Mouse (Mus musculus): ENCODE measurements around the gene Lars2. TPM values are rescaled to one million over a fixed set of nuclear protein-coding genes. Genes with fewer than 3 reads are reported as not detected.
A peak's percentile ranks its signal among the peaks of the same experiment; 100 is the strongest.

Gene Lars2
- polyA plus RNA-seq, 1 experiment from 2014 or later, result 591 TPM

DNA sequence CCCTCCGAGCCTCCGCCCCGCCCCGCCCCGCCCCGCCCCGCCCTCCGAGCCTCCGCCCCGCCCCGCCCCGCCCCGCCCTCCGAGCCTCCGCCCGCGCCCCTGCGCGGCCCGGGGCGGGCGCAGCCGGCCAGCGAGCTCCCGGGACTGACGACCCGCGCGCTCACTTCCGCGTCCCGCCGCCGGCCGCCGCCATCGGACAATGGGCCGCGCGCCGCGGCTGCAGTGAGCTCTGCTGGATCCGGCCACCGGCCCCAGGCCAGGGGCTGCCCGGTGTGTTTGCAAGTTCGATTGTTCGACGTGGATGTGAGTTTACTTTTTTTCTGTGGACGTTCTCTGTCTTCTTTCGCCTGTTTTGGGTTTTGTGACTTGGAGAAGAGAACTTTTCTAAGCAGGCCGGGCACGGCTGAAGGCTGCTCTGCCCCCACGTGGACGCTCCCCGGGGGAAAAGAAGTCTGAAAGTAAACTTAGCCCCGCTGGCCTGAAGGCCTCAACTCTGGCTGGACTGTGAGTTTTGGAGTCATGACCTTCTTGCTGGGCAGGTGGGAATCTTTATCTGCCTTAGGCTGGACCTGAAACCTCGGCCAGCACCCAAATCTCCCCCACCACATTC lies 112.0 kb downstream of the Lars2 start, which contains the start of gene Limd1:
Gene Limd1 (plus strand): TSS at position 121 of the 610 bp plus-strand sequence.
- WGBS, result under 1% methylated on average over 42 of the region's 57 CpGs
- no peaks in the 10 kb centered on the region for H3K27me3 ChIP-seq (ENCODE audit: control insufficient read depth, insufficient read depth, low read depth, low read length)
- H3K4me2 ChIP-seq (ENCODE audit: low read length), result peak within 1 kb of the TSS; percentile 75
- H3K9me3 ChIP-seq (replicated peaks; ENCODE audit: control insufficient read depth, low read length, poor library complexity, severe bottlenecking), result no peaks in the 10 kb centered on the region
- H3K4me1 ChIP-seq (ENCODE audit: control insufficient read depth, insufficient read depth, low read length), result peaks cover 6% of the 10 kb centered on the region
- ATAC-seq, result peak; percentile 80
- H3K27ac ChIP-seq (ENCODE audit: low read length), result no peak within 1 kb of the TSS
- H3K9ac ChIP-seq (ENCODE audit: low read depth, low read length), result peak within 1 kb of the TSS; percentile 61
- H3K36me3 ChIP-seq (ENCODE audit: control insufficient read depth, insufficient read depth, low read length), result no peaks in the 10 kb centered on the region
- peak within 1 kb of the TSS; percentile 57 for H3K4me3 ChIP-seq (ENCODE audit: low read depth, low read length)

DNA sequence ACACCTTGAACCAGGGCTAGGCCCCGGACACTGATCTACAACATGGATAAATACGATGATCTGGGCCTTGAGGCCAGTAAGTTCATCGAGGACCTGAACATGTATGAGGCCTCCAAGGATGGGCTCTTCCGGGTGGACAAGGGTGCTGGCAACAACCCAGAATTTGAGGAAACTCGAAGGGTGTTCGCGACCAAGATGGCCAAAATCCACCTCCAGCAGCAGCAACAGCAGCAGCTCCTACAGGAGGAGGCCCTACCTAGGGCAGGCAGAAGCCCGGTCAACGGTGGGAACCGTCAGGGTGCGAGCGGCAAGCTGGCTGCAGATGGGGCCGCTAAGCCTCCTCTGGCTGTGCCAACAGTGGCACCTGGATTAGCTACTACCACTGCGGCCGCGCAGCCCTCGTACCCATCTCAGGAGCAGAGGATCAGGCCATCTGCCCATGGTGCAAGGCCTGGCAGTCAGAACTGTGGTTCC lies 112.5 kb downstream of the Lars2 start:
- WGBS, result 27% methylated on average over 17 of the region's 17 CpGs
- H3K9ac ChIP-seq (ENCODE audit: low read depth, low read length), result peak overlapping the region; percentile 61; the same call in 1 of the 2 replicates
- H3K27me3 ChIP-seq (ENCODE audit: control insufficient read depth, insufficient read depth, low read depth, low read length), result no peaks in the 10 kb centered on the region
- H3K4me1 ChIP-seq (ENCODE audit: control insufficient read depth, insufficient read depth, low read length), result peaks cover 6% of the 10 kb centered on the region
- H3K36me3 ChIP-seq (ENCODE audit: control insufficient read depth, insufficient read depth, low read length), result no peaks in the 10 kb centered on the region
- H3K4me3 ChIP-seq (ENCODE audit: low read depth, low read length), result peak overlapping the region; percentile 57
- no peak overlapping the region for H3K27ac ChIP-seq (ENCODE audit: low read length)
- H3K9me3 ChIP-seq (replicated peaks; ENCODE audit: control insufficient read depth, low read length, poor library complexity, severe bottlenecking), result no peaks in the 10 kb centered on the region
- H3K4me2 ChIP-seq (ENCODE audit: low read length), result peak overlapping the region; percentile 75
- 0 out of 2 replicates have a peak, but pooled peaks have one; percentile 25 for ATAC-seq

DNA sequence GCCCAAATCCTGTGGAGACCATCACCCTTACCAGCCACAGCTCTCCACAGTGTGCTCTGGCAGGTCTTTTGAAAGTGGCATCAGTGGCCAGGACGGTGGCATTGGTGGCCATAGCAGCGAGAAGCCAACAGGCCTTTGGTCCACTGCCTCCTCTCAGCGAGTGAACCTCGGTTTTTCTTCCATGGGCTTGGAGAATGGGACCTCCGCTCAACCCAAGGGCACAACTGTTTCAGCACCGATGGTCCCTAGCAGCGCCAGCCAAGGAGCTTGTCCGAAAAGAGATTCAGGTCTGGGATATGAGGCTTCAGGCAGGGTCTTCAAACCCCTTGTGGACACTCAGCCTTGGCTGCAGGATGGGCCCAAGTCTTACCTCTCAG lies 113.1 kb downstream of the Lars2 start:
- Histone ChIP-seq H3K27me3 (ENCODE audit: control insufficient read depth, insufficient read depth, low read depth, low read length) (no peaks in the 10 kb centered on the region), H3K4me3 (ENCODE audit: low read depth, low read length) (0 out of 2 replicates have a peak overlapping the region, but pooled peaks have one; percentile 57), H3K9ac (ENCODE audit: low read depth, low read length) (no peak overlapping the region), H3K27ac (ENCODE audit: low read length) (no peak overlapping the region), H3K4me2 (ENCODE audit: low read length) (peak overlapping the region; percentile 75), H3K4me1 (ENCODE audit: control insufficient read depth, insufficient read depth, low read length) (peaks cover 6% of the 10 kb centered on the region), H3K9me3 (replicated peaks; ENCODE audit: control insufficient read depth, low read length, poor library complexity, severe bottlenecking) (no peaks in the 10 kb centered on the region), H3K36me3 (ENCODE audit: control insufficient read depth, insufficient read depth, low read length) (no peaks in the 10 kb centered on the region)
- WGBS, result 90% methylated on average over 8 of the region's 8 CpGs
- ATAC-seq, result no peak

DNA sequence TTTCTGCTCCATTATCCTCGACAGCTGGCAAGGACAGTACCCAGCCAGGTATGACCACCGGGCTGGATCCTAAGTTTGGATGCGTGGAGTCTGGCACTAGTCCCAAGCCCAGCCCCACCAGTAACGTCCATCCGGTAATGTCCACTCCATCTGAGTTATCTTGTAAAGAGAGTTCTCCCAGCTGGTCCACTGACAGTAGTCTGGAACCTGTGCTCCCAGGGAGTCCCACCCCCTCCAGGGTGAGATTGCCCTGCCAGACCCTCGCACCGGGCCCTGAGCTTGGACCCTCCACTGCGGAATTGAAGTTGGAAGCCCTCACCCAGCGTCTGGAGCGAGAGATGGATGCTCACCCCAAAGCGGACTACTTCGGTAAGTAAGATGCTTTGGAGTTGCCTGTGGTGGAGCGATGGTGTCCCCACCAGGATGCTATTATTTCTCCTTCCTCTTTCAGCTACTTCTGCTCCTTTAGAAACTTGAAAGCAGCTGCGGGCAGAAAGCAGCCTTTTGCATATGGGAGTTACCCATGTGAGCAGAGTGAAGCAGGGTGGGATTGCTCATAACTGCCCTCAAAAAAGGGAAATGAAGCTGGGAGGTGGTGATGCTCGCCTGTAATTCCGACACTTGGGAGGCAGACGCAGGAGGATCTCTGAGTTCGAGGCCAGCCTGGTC lies 113.7 kb downstream of the Lars2 start:
- peak overlapping the region; percentile 75 for H3K4me2 ChIP-seq (ENCODE audit: low read length)
- H3K4me3 ChIP-seq (ENCODE audit: low read depth, low read length), result no peak overlapping the region
- H3K27me3 ChIP-seq (ENCODE audit: control insufficient read depth, insufficient read depth, low read depth, low read length), result no peaks in the 10 kb centered on the region
- no peak for ATAC-seq
- no peaks in the 10 kb centered on the region for H3K36me3 ChIP-seq (ENCODE audit: control insufficient read depth, insufficient read depth, low read length)
- H3K4me1 ChIP-seq (ENCODE audit: control insufficient read depth, insufficient read depth, low read length), result peaks cover 6% of the 10 kb centered on the region
- H3K9ac ChIP-seq (ENCODE audit: low read depth, low read length), result no peak overlapping the region
- no peaks in the 10 kb centered on the region for H3K9me3 ChIP-seq (replicated peaks; ENCODE audit: control insufficient read depth, low read length, poor library complexity, severe bottlenecking)
- no peak overlapping the region for H3K27ac ChIP-seq (ENCODE audit: low read length)
- WGBS, result 84% methylated on average over 18 of the region's 18 CpGs

DNA sequence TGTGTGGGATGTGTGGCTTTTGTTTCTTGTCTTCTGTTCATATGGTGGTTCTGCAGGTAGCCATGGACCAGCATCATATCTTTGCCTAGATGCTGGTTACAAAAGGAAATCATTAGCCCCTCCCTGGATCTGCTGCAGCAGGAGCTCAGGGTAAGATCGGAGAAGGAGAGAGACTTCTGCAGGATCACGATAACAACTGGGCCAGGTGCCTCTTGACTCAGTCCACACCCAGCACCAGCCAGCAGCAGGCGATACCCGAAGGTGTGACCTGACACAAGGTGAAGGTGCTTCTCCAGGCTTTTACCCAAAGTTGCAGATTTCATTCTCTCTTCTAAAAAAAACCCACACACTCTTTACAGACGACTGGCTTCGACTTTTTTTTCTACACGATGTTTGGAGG lies 114.4 kb downstream of the Lars2 start:
- Histone ChIP-seq H3K27ac (ENCODE audit: low read length) (no peak overlapping the region), H3K4me3 (ENCODE audit: low read depth, low read length) (no peak overlapping the region), H3K4me1 (ENCODE audit: control insufficient read depth, insufficient read depth, low read length) (peaks cover 6% of the 10 kb centered on the region), H3K9me3 (replicated peaks; ENCODE audit: control insufficient read depth, low read length, poor library complexity, severe bottlenecking) (no peaks in the 10 kb centered on the region), H3K4me2 (ENCODE audit: low read length) (no peak overlapping the region), H3K27me3 (ENCODE audit: control insufficient read depth, insufficient read depth, low read depth, low read length) (no peaks in the 10 kb centered on the region), H3K36me3 (ENCODE audit: control insufficient read depth, insufficient read depth, low read length) (no peaks in the 10 kb centered on the region), H3K9ac (ENCODE audit: low read depth, low read length) (no peak overlapping the region)
- ATAC-seq, result no peak
- WGBS, result 81% methylated on average over 7 of the region's 7 CpGs

DNA sequence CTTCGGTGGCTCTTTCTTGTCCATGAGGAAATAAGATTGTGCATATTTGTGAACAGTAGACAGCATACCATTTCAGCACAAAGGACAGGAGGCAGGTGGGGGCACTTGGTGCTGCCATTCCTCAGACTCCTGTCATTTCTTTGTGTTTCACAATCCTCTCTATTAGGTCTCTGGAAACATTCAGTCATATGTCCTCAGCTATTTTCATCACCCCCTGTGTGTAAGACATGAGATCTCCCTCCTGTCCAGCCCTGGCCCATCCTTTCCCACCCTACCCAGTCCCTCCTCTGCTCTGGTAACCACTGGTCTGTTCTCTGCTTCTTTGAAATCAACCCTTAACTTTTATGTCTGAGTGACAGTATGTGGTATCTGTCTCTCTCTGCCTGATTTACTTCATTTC lies 116.9 kb downstream of the Lars2 start:
- no peaks in the 10 kb centered on the region for H3K36me3 ChIP-seq (ENCODE audit: control insufficient read depth, insufficient read depth, low read length)
- 92% methylated on average over 1 of the region's 1 CpGs for WGBS
- no peaks in the 10 kb centered on the region for H3K9me3 ChIP-seq (replicated peaks; ENCODE audit: control insufficient read depth, low read length, poor library complexity, severe bottlenecking)
- H3K4me1 ChIP-seq (ENCODE audit: control insufficient read depth, insufficient read depth, low read length), result peaks cover 6% of the 10 kb centered on the region
- no peak overlapping the region for H3K4me3 ChIP-seq (ENCODE audit: low read depth, low read length)
- no peak overlapping the region for H3K9ac ChIP-seq (ENCODE audit: low read depth, low read length)
- no peaks in the 10 kb centered on the region for H3K27me3 ChIP-seq (ENCODE audit: control insufficient read depth, insufficient read depth, low read depth, low read length)
- H3K27ac ChIP-seq (ENCODE audit: low read length), result no peak overlapping the region
- H3K4me2 ChIP-seq (ENCODE audit: low read length), result no peak overlapping the region
- ATAC-seq, result no peak

DNA sequence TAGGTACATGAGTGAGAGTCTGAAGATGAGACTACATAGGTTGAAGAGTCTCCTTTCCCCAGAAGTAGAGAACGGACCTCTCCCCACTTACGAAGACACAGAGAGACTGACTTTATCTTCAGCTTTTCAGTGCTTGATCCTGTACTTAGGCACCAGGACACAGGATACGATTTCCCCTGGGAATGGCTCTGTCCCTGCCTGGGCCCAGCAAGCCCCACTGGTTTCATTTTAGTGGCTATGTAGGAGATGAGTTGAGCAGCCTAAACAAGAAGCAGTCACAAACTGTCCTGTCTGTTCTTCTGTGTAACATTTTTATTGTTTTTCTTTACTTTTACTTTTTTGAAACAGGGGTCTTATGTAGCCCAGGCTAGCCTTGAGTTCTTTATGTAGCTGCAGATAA lies 118.1 kb downstream of the Lars2 start:
- peaks cover 3% of the 10 kb centered on the region; the same call in 1 of the 2 replicates for H3K4me1 ChIP-seq (ENCODE audit: control insufficient read depth, insufficient read depth, low read length)
- no peak overlapping the region for H3K4me3 ChIP-seq (ENCODE audit: low read depth, low read length)
- ATAC-seq, result no peak
- H3K36me3 ChIP-seq (ENCODE audit: control insufficient read depth, insufficient read depth, low read length), result no peaks in the 10 kb centered on the region
- H3K9ac ChIP-seq (ENCODE audit: low read depth, low read length), result no peak overlapping the region
- H3K27me3 ChIP-seq (ENCODE audit: control insufficient read depth, insufficient read depth, low read depth, low read length), result no peaks in the 10 kb centered on the region
- H3K4me2 ChIP-seq (ENCODE audit: low read length), result no peak overlapping the region
- H3K27ac ChIP-seq (ENCODE audit: low read length), result no peak overlapping the region
- WGBS, result 94% methylated on average over 3 of the region's 3 CpGs
- no peaks in the 10 kb centered on the region for H3K9me3 ChIP-seq (replicated peaks; ENCODE audit: control insufficient read depth, low read length, poor library complexity, severe bottlenecking)

DNA sequence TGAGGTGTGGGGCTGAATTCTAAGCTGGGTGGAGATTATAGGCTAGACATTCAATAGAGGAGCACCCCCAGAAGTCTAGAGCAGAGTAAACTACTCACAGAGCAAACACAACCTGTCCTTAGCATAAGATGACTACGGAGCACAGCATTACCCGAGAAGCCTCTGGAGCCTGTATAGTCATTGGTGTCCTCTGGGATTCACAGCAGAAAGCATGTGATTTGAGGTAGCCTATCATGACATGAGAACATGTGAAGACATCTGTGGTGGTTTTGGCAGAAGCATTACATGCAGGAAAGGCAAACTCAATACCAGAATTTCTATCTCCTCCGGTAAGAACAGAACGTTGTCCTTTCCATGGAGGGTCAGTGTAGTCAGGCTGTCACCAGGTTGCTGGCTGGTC lies 118.8 kb downstream of the Lars2 start:
- Histone ChIP-seq H3K4me2 (ENCODE audit: low read length) (no peak overlapping the region), H3K4me1 (ENCODE audit: control insufficient read depth, insufficient read depth, low read length) (peaks cover 3% of the 10 kb centered on the region; the same call in 1 of the 2 replicates), H3K27ac (ENCODE audit: low read length) (no peak overlapping the region), H3K9me3 (replicated peaks; ENCODE audit: control insufficient read depth, low read length, poor library complexity, severe bottlenecking) (no peaks in the 10 kb centered on the region), H3K36me3 (ENCODE audit: control insufficient read depth, insufficient read depth, low read length) (no peaks in the 10 kb centered on the region), H3K4me3 (ENCODE audit: low read depth, low read length) (no peak overlapping the region), H3K27me3 (ENCODE audit: control insufficient read depth, insufficient read depth, low read depth, low read length) (no peaks in the 10 kb centered on the region), H3K9ac (ENCODE audit: low read depth, low read length) (no peak overlapping the region)
- ATAC-seq, result no peak
- WGBS, result 93% methylated on average over 4 of the region's 4 CpGs

DNA sequence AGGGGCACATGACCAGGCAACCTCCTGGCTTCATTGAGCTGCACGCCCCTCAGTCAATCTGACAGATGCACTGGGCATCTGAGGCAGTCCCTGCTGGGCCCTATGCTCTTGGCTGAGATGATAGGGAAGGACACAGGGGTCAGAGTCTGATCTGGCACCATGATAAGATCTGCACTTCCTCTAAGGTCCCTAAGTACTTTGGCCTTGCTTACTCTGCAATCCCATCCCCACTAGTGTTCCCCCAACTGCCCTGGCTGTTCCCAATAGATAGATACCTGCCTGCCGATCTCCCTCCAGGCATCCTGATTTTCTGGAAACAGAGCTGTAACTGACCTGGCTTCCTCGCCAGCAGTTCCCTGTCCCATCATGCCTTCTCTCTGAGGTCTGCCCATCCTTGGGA lies 119.9 kb downstream of the Lars2 start:
- H3K4me2 ChIP-seq (ENCODE audit: low read length), result no peak overlapping the region
- no peaks in the 10 kb centered on the region for H3K27me3 ChIP-seq (ENCODE audit: control insufficient read depth, insufficient read depth, low read depth, low read length)
- H3K4me3 ChIP-seq (ENCODE audit: low read depth, low read length), result no peak overlapping the region
- no peak for ATAC-seq
- no peak overlapping the region for H3K27ac ChIP-seq (ENCODE audit: low read length)
- H3K4me1 ChIP-seq (ENCODE audit: control insufficient read depth, insufficient read depth, low read length), result peaks cover 3% of the 10 kb centered on the region; the same call in 1 of the 2 replicates
- H3K9me3 ChIP-seq (replicated peaks; ENCODE audit: control insufficient read depth, low read length, poor library complexity, severe bottlenecking), result no peaks in the 10 kb centered on the region
- no peak overlapping the region for H3K9ac ChIP-seq (ENCODE audit: low read depth, low read length)
- 80% methylated on average over 3 of the region's 3 CpGs for WGBS
- H3K36me3 ChIP-seq (ENCODE audit: control insufficient read depth, insufficient read depth, low read length), result no peaks in the 10 kb centered on the region

All from midbrain, embryonic 16.5 days (tissue).